Mouse (Mus musculus) myocyte (in vitro differentiated cells): ENCODE data around the gene Ccng2.

ENCODE experiments used
- POLR2A ChIP-seq: IDR thresholded peaks from one replicate; pipeline ENCODE4 v1.6.1; 2011; ENCODE audit warnings: low read depth, mild to moderate bottlenecking, control low read depth, moderate library complexity; ENCODE audit not compliant: insufficient read length
- USF1 ChIP-seq: IDR thresholded peaks from one replicate; pipeline ENCODE4 v1.6.1; 2011; ENCODE audit warnings: low read depth, mild to moderate bottlenecking, control low read depth, moderate library complexity

GRCm38 (mm10) chr5:93236541-93236940 lies 30.5 kb upstream of the Ccng2 start:
- TF ChIP-seq POLR2A (no peak), USF1 (no peak)
